Mouse (Mus musculus) 416B (cell line): Measurements from ENCODE around the gene Glt1d1.
"Not testable (repeated sequence)": the region's sequence is repeated elsewhere in the genome, so short reads cannot be mapped to it uniquely, and the experiment has no call there.

Source experiments
- DNase-seq: peaks from one replicate; pipeline ENCODE4 v3.0.0; 2011; ENCODE audit warnings: low read depth

The Glt1d1 gene

DNA sequence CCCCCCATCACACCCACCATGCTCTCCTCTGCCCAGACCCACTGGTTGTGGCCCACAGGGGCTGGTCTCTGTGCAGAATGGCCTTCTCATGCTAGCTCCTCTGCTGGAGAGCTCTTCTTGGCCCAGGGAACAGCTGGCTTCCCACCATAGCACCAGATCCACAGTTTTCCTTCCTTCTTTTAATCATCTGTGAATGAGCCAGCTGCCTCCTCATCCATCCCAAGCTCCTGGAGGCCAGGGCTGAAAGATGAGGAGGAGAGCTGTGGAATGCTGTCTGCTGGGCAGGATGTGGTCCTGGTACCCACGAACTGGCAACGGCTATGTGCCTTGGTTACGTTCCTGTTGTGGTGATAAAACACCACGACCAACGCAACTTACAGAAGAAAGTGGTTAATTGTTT is 67.6 kb downstream of the Glt1d1 start:
- DNase-seq = no peak

DNA sequence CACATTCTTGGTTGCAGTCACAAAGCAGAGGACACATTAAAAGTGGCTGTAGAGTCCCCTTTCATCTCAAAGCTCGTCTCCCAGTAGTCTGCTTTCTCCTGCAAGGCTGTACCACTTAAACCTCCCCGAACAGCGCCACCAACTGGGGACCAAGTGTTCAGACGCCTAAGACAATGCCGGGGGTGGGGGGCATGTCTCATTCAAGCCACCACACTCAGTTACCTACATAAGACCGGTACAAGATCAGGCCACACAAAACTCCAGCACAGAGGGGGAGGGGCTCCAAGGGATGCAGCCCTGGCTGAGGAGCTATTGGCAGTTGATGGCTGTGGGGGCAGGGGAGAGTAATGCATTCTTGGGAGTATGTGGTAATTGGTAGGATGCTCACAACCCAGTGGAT is 68.1 kb downstream of the Glt1d1 start:
- no peak for DNase-seq

DNA sequence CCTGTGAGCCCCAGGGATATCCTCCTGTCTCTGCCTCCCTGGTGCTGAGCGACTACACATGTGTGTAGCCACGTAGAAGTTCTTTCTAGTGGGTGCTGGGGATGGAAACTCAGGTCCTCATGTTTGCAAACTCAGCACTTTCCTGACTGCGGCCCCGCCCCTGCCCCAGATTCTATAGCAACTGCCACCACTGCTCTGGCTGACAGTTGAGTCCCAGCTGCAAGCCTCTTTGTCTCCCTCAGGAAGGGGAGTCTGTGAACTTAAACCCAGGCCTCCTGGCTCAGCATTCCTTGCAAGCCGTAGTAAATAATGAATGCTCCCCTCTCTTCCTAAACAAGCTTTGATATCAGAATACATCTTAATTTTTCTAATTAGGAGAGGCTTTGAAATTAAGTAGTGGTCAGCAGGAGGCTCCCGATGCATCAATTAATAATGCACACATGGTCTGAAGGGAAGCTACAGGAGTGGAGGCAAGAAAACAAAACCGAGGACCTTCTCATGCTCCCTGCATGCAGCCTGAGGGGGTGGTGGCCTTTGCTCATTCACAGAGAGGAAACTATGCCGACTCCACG is 71.6 kb downstream of the Glt1d1 start:
- no peak for DNase-seq

DNA sequence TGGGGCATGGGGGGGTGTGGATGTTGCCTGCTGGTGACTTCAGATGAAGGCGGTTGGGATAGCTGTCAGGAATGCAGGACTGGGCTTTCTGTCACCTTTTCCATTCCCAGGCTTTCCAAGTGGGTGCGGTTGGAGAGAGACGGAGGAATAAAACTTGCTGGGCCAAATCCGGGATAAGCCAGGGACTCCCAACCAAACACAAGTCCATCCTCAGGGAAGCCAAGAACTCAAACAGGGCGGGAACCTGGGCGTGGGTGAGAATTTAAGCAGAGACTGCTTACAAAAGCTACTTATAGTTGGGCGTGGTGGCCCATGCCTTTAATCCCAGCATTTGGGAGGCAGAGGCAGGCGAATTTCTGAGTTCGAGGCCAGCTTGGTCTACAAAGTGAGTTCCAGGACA is 73.2 kb downstream of the Glt1d1 start:
- no peak for DNase-seq

DNA sequence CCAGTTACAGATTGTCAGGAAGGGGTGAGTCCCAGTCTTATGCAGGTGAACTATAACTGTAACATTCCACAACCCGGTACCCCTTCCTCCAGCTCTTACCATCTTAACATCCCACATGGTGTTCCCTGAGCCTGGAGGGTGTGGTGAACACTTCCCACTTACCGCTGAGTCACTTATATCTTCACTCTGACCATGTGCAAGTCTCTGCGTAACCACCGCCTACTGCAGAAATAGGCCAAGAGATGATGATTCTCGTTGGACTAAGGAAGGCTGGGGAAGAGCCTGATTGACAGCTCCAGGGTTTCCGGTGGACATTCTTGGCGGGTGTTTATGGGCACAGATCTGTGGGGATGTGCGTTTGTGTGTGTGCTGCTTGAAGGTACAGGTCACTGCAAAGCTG is 73.9 kb downstream of the Glt1d1 start:
- no peak for DNase-seq

DNA sequence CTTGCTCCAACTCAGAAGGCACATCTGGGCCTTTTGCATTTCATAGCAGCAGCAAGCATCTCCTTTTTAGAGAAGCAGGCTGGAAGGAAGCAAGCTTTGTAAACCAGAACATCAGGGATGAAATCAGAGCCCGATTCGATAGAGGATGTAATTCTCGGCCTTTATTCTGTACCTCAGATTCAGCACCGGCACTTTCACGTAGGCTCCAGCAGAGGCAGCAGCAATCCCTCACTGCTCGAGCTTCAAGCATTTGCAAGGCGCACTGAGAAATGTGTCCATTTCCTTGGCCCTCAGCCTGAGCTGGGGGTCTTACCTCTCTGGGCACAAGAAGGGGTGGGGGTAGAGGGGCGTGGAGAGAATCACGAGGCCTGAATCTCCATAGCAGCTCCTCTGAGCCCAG is 76.1 kb downstream of the Glt1d1 start:
- no peak for DNase-seq

DNA sequence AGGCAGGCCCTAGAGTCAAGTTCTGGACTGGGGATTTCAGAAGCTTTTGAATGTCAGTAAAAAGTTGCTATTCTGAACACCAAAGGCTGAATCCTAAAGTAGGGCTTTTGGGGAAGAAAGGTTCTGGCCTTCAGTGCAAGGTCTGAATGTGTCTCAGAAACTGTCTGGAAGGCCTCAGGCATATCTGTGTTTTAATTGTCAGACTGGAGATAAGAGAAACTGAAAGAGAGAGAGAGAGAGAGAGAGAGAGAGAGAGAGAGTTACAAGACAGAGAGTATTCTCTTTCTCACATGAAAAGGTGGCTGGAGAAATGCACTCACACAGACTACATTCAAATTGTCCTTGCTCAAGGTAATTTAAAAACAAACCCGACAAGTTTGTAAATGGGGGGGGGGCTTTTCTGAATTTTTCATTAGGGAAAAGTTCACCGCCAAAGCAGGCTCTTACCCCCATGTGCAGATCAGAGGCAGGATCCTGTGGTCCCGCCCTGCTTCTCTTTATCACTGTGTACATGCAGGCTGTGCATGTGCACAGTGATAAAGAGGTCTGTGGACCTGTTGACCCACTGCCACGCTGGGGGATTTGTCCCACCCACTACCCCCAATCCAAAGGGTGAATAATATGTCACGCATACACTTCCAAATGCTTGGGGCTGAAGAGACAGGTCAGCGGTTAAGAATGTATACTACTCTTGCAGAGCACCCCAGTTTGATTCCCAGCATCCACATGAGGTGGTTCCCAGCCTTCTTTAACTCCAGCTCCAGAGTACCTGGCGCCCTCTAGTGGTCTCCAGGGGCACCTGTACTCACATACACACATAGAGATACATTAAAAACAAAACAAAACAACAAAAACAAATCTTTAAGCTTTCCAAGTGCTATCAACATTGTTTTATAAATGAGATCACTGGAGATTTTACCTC is 83.0 kb downstream of the Glt1d1 start:
- DNase-seq = no peak

DNA sequence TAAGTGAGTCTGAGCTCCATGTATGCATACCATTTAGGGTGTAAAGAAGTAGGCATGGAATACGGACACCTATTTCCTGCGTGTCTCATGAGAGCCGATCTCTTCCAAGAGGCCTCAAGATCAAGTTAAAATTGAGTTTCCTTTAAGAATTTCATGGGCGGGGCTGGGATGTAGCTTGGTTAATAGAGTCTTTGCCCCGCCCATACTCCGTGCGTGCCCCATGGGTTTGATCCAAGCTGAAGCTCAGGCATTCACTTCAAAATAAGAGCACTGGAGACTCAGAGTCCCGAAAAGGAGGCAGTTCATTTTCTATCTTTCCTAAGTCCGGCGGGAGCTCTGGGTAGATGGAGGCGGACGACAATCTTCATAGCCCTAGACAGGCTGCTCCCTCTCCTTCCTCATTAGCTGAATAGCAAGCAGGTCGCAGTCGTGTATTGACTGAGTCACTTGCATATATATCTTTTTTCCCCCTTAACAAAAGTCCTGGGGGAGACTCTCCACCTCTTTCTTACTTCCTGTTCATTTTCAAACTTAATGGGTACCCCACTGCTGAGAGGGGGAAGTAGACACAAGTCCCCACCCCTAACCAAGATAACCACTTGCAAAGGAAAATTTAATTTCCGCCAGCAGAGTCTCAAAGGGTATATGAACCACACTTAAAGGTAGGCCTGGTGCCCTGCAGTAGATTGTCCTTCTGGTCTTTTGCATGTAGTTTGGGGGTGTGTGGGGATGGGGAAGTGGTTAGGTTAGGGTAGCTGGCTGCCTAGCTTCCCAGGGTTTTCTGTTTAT is 88.7 kb downstream of the Glt1d1 start:
- DNase-seq = no peak

DNA sequence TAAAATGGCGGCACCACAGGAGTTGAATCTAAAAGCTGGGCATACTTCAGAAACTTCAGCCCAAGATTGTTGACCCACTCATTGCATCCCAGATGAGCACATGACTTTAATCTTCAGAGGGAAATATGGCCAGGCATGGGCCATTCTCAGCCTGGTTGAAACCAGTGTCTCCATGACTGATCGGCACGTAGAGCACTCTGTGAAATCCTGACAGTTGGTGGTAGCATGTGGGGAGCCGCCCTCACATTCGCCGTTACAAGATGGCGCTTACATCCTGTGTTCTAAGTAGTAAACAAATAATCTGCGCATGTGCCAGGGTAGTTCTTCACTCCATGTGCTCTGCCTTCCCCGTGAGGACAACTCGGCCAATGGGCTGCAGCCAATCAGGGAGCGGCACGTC is 90.1 kb downstream of the Glt1d1 start:
- DNase-seq = not testable (repeated sequence)

DNA sequence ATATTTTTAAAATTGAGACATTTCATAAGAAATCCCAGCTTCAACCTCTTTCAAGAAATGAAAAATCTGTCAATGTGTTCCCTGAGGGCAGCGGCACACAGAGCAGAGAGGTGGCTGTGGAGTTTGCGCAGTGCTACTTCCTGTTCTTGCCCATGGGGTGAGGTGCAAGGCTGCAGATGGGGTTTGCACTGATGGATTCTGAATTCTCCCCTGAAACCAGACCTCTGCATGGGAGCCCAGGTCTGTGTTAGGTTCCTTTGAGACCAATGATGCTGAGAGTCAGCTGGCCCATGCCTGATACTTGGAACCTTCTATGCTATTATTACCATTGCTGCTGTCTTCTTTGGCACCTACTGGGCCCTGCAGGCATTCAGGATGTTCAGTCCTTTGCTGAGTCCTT is 98.3 kb downstream of the Glt1d1 start:
- no peak for DNase-seq

DNA sequence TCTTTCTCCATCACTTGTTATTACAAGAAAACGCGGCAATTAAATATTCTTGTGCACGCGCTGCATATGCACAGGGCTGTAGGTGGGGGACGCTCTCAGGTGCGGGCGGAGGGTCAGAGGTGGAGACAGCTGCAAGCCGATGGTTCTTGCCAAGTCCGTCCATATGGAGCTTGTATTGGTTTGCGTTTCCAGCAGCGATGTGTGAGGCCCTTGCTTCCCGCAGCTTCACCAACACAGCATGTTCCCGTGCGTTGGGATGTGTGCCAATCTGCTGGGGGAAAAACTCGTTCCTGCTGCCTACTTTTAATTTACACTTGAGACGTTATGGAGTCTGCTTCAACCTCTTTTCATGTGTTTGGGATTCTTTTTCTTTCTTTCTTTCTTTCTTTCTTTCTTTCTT is 109.3 kb downstream of the Glt1d1 start:
- no peak for DNase-seq

DNA sequence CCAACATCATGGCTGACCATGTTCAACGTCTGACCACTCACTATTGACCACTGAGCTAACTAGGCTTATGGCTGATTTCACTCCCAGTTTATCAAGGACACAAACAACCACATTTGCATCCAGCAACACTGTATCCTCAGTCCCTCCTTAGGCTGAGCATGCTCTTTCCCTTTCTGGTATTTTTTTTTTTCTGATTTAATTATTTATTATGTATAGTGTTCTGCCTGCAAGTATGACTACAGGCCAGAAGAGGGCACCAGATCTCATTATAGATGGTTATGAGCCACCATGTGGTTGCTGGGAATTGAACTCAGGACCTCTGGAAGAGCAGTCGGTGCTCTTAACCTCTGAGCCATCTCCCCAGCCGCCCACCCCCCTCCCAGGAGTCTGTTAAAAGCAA is 117.5 kb downstream of the Glt1d1 start:
- DNase-seq = not testable (repeated sequence)

DNA sequence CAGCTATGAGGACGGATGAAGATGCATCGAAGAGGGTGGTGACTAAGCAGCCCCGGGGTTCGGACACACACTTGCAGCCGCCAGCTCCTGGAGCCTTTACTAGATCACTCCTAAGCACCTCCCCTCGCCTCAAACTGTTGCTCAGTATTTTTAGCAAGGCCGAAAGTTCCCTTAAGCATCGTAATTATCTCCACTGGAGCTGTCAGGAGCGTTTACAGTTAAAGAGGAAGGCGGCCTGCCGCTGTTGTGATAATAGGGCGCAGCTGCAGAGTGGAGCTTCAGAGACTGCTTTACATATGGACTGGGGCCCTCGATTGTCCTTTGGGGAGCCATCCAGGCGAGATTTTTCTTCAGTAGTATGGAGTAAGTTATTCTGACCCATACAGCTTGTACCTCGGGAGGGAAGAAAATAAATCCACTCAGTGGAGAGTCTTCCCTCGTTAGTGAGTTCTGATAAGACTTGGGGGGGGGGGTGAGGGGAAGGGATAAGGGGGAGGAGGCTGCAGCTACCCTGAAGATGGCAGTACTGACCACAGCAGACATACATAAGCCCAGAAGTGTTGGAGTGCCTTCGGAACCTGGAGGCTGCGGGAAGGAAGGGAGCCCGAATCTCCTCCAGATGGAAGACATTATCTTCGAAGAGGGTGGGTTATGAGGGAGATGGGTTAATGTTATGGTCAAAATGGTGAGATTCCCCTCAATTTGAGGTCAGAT is 119.4 kb downstream of the Glt1d1 start:
- DNase-seq = no peak

DNA sequence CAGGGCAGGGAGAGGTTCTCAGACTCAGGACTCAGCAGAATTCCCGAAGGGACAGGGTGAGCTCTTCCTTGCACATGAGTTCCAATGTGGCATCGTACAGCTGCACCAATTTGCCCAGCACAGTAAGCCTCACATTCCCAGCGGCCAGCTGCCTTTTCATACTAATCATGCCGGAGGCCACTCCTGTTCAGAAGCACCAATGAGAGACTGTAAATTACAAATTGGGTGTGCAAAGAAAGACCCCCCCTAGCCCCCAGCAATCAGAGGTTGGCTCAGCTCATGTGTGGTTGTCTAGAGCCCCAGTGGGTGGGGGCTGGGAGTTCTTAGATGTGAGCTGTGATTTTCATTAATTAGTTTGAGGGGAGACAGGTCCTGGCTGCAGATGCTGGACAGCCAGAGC is 123.5 kb downstream of the Glt1d1 start:
- DNase-seq = no peak

DNA sequence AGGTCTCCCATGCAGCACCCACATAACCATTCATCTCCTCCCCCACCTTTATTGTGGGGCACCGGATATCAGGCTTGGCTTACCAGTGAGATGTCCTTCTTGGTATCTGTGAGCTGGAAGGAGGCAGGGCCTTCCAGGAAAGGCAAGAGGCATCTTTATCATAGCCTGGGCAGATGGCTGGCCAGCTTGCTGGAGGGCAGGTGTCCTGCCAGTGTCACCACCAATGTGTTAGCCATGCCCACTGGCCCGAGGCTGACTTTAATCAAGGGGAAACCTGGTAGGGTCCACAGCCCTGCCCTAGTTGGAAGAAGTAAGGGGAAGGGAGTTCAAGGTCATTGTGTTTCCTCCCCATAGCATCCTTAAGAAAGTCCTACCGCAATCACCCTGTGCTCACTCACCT is 123.9 kb downstream of the Glt1d1 start:
- DNase-seq = no peak

DNA sequence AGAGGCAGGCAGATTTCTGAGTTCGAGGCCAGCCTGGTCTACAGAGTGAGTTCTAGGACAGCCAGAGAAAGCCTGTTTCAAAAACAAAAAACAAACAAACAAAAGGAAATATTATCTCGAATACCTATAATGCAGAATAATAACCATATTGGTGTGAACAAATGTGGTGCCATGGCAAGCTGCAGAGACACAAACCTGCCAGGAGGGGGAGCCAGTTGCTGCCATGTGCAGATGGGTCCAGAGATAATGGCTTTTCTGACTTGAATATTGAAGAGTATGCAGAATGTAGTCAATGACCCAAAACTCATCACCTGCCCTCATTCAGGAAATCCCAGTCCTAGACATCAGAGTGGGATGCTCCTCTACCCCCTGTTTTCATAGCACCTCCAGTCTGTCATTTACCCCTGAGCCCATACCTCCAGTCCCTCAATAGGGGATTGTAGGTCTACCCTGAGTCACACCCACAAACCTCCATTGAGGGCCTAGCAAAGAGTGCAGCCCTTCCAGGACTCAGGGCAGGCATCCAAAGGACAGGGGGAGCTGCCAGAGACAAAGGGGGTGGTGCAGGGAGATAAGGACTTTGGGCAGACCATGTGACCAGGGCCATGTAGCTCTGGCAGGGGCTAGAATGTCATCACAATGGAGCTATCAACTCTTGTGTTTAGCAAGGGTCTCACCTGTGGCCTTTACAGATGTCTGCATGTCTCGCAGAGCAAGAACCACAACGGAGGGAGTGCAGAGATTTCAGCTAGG is 124.8 kb downstream of the Glt1d1 start:
- DNase-seq = no peak

DNA sequence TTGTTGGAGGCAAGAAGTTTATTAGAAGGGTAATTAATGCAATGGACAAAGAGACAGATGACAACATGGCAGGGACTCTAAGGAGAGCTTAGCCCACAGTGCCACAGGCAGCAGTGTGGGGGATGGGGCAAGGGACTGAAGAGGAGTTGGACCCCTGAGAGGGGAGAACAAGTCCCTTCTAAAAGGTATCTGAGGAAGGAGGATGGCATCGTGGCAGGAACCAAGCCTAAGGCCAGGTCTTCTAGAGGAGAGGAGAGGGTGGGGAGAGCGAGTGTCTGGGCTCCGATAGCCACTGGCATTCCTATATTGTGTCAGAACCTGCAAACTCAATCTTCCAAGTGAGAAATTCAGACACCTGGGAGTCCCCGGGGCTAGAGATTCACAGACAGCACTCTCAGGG is 126.5 kb downstream of the Glt1d1 start:
- no peak for DNase-seq
